Mouse (Mus musculus) CD4-positive naive resting alpha-beta T cell, adult 57 days (primary cell): ENCODE measurements around the gene Tdpoz5. TPM values are rescaled to one million over a fixed set of nuclear protein-coding genes. Genes with fewer than 3 reads are reported as not detected.

Experiments
- total RNA-seq: library from RNA; stranded (reverse); gene quantifications from one replicate; pipeline ENCODE4 v1.2.4, GENCODE M21; 2023

Tdpoz5 gene
- not detected for total RNA-seq

GRCm38 (mm10) chr3:93961214-93961613 is at the start of gene Tdpoz5:
Tdpoz5 (minus strand) TSS chr3:93961314.

GRCm38 (mm10) chr3:93943443-93943842 is 17.7 kb downstream of the Tdpoz5 start, which contains the start of gene Gm9117:
Gm9117 (minus strand) TSS chr3:93943543.

Other genes starting within 250 kb of the Tdpoz5 start
- gene Gm5773, start 188.3 kb downstream of the Tdpoz5 start, total RNA-seq = not detected
- gene Tdpoz4, start 164.9 kb downstream of the Tdpoz5 start, total RNA-seq = not detected
- not detected for gene Tdpoz3, start 135.3 kb downstream of the Tdpoz5 start, total RNA-seq
- gene Gm9117, start 17.8 kb downstream of the Tdpoz5 start, total RNA-seq = not detected
- gene Gm9125, start 93.6 kb upstream of the Tdpoz5 start, total RNA-seq = not detected
- not detected for gene Gm10697, start 111.3 kb upstream of the Tdpoz5 start, total RNA-seq
- not detected for gene Gm10696, start 216.9 kb upstream of the Tdpoz5 start, total RNA-seq
- not detected for gene Gm5286, start 235.4 kb upstream of the Tdpoz5 start, total RNA-seq